Mouse (Mus musculus): ENCODE results near the gene Eef2.

GRCm38 (mm10) chr10:81154736-81155135 lies 21.7 kb upstream of the Eef2 start:
- TF ChIP-seq CTCF (IDR thresholded peaks at IDR 0.05; ENCODE audit: control insufficient read depth, insufficient read depth, insufficient replicate concordance, low read depth, low read length) (no peak), POLR2A (IDR thresholded peaks at IDR 0.05; ENCODE audit: control insufficient read depth, low read depth, low read length) (no peak)
